Mouse (Mus musculus) bone marrow macrophage, adult 2 months (primary cell): Measurements from ENCODE around the gene Ubr4.

Experiments used
- CTCF ChIP-seq: IDR thresholded peaks from 2 replicates; pipeline ENCODE4 v1.5.1; 2012; ENCODE audit warnings: low read depth, mild to moderate bottlenecking, low read length, moderate library complexity
- POLR2A ChIP-seq: IDR thresholded peaks from 2 replicates; pipeline ENCODE4 v1.6.1; 2012; ENCODE audit warnings: mild to moderate bottlenecking, low read depth, low read length, borderline replicate concordance

DNA sequence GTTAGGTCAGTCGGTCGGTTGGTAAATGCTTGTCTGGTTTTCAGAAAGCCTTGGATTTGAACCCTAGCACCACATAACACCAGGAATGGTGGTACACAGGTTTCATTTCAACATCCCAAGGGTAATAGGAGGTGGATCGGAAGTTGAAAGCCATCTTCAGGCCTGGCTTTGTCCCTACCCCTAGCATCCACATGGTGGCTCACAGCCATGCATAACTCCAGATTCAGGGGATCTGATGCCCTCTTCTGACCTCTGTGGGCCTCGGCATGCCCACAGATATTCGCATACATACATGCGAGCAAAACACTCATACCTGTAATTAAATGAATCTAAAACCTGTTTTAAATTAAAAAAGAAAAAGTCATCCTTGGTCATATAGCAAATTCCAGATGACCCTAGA is 149.3 kb downstream of the Ubr4 start:
- TF ChIP-seq CTCF = no peak
- TF ChIP-seq POLR2A = no peak
